Mouse (Mus musculus) large intestine, adult 2 months (tissue): ENCODE data around the gene Rbak. TPM values are rescaled to one million over a fixed set of nuclear protein-coding genes. Genes with fewer than 3 reads are reported as not detected.
"Not testable (repeated sequence)": the region's sequence is repeated elsewhere in the genome, so short reads cannot be mapped to it uniquely, and the experiment has no call there.

Experiments used
- DNase-seq: peaks from one replicate; pipeline ENCODE4 v3.0.0-alpha.2; 2012; ENCODE audit warnings: low read depth, low spot score
- WGBS: fragments of 180-500 bp; shearing (Covaris S2); methylation state at CpG from one replicate; pipeline ENCODE4 v1.1.7; 2018; 5-methylcytosine and 5-hydroxymethylcytosine counted together
- polyA plus RNA-seq: library from polyadenylated mRNA; depleted of rRNA; stranded (reverse); fragments of >200 nt; gene quantifications from 2 replicates; pipeline ENCODE4 v1.2.3, GENCODE M21; 2012; rRNA removed

The Rbak gene
- polyA plus RNA-seq = 2.6 and 3.1 TPM in 2 replicates

DNA sequence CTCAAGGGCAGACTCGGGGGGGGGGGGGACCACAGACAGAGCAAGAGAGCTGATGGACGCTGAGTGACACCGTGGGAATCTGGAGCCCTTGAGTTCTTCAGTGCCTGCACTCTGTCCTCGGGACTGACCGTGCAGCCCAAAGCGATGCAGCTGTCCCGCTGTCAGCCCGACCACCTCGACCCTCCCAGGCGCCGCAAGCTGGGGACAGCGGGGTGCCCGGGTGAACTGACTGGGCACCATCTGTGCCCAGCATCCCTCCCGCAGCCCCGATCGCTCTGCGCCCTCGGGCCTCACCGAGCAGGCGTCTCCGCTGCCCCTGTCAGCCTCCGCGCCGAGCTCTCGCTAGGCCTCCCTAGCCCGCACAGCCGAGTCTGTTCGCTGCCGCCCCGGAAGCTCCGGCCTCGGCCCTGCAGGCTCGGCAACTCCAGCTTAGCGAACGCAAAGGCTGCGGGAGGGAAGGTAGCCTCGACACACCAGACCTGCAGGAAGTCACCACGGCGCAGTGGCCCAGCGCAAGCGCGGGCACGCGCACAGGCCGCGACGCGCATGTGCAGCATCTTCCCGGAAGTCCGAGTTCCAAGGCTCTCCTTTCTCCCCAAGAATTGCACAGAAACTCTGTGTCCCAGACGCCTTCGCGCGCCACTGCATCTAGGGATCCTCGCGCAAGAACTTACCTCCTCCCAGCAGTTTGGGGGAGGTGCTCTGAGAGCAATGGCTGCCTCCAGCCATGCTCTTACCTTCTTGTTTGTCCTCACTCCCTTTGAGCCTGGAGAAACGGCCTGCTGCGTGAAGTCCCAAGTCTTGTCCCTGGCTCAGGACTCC is at the start of gene Rbak, which contains the start of gene Spdye4b:
Rbak (minus strand) TSS at position 521 of the 822 bp plus-strand sequence.
Spdye4b (plus strand) TSS at position 763 of the 822 bp plus-strand sequence.
- peak; percentile 79 for DNase-seq
- whole genome bisulfite sequencing = under 1% methylated on average over 58 of the region's 58 CpGs

DNA sequence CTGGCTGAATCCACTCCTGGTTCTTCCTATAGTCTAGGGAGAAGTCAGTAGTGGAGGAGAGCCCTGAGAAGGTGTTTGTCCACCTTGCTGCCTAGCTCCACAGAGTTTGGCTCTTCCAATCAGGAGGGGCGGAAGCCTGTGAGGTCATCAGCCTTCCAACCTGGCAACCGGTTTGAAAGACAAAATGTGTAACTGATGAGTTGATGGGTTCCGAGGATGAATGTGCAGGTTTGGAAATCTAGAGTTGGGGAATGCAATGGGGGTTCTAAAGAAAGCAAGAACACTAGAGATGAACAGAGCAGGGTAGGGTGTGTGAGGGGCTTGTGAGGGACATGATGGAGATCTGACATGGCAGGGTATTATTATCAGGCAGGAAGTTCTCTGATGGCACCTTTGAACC is 46.2 kb upstream of the Rbak start, which contains the start of gene Spdye4a:
Spdye4a (minus strand) TSS at position 101 of the 400 bp plus-strand sequence.
- no peak for DNase-seq
- WGBS = 87% methylated on average over 3 of the region's 3 CpGs

- 61% methylated on average over 1 of the region's 1 CpGs for WGBS
- DNase-seq = no peak
Measured at GRCm38 (mm10) chr5:143222287-143222686, 41.7 kb upstream of the Rbak start.

- 72% methylated on average over 5 of the region's 5 CpGs for WGBS
- no peak for DNase-seq
Measured at GRCm38 (mm10) chr5:143220996-143221395, 40.4 kb upstream of the Rbak start.

- 22% methylated on average over 2 of the region's 2 CpGs for WGBS
- peak; percentile 18 for DNase-seq
Measured at GRCm38 (mm10) chr5:143213832-143214231, 33.3 kb upstream of the Rbak start.

GRCm38 (mm10) chr5:143205015-143205414 is 24.4 kb upstream of the Rbak start:
- 76% methylated on average over 3 of the region's 3 CpGs for WGBS
- DNase-seq = no peak

DNA sequence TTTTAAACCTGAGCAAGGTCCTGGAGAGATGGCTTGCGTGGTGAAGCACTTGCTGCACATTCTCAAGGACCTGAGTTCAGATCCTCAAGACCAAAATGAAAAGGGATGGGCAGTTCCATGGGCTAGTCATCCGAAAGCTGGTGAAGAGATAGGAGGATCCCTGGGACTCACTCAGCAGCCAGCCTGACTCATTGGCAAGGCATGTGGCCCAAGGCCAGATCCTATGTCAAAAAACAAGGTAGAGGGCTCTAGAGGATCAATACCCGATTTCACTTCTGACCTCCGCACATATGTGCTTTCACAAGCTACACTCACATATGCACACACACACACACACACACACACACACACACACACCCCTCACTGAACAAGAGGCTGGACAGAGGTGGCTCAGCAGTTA is 15.9 kb upstream of the Rbak start:
- no peak for DNase-seq
- WGBS = 70% methylated on average over 4 of the region's 4 CpGs

DNA sequence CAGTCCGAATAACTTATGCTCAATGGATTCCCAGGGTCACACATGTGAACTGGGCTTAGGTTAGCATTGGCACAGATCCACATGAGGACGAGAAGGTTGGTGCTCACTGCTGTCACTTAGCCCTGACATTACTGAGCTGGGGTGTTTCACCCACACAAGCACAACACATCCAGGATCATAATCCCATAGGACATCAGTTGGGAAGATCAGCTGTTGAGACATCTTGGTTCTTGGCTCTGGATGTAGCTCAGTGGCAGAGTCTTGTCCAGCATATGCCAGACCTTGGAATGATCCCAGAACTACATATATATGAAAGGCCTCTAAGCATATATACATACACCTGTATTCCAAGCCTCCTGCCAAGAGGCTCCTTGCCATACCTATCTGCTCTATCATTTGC is 14.6 kb upstream of the Rbak start:
- no peak for DNase-seq
- 68% methylated on average over 2 of the region's 2 CpGs for WGBS

DNA sequence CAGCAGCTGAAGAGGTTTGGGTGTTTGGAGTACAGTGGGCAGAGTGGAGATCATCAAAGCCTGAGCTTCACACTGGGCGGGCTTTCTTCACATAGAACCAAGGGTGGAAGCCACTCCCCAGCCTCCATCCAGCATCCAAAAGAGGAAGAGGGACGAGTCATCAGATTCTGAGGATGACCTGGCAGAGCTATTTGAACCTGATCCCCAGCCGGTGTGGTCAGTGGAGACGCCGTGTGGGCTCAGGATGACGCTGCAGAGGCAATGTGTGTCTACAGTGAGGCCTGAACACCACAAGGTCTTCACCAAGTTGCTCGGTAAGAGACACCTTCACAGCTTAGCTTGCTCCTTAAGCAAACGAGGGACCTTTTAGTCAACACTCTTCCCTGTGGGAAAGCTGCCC is 14.2 kb upstream of the Rbak start:
- DNase-seq = not testable (repeated sequence)
- 53% methylated on average over 8 of the region's 8 CpGs for WGBS

DNA sequence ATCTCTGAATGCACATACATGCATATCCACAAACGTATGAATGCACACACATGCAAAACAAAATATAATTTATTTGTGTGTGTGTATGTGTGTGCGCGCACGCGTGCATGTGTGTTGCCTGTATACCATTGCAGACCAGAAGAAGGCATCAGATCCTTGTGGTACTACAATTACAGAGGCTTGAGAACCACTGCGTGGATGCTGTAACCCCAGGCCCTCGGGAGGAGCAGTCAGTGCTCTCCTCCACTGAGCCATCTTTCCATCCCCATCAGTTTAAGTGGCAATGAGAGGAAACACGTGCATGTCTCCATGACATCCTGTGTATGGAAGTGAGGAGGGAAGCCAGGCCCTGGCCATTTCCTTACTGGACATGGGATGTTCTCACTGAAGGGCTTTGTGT is 12.2 kb upstream of the Rbak start:
- no peak for DNase-seq
- 83% methylated on average over 8 of the region's 8 CpGs for WGBS

- WGBS = 71% methylated on average over 1 of the region's 1 CpGs
- not testable (repeated sequence) for DNase-seq
Measured at GRCm38 (mm10) chr5:143188014-143188413, 7.4 kb upstream of the Rbak start.

GRCm38 (mm10) chr5:143179179-143179578 is 1.4 kb downstream of the Rbak start:
- DNase-seq = no peak
- WGBS = 37% methylated on average over 6 of the region's 6 CpGs

DNA sequence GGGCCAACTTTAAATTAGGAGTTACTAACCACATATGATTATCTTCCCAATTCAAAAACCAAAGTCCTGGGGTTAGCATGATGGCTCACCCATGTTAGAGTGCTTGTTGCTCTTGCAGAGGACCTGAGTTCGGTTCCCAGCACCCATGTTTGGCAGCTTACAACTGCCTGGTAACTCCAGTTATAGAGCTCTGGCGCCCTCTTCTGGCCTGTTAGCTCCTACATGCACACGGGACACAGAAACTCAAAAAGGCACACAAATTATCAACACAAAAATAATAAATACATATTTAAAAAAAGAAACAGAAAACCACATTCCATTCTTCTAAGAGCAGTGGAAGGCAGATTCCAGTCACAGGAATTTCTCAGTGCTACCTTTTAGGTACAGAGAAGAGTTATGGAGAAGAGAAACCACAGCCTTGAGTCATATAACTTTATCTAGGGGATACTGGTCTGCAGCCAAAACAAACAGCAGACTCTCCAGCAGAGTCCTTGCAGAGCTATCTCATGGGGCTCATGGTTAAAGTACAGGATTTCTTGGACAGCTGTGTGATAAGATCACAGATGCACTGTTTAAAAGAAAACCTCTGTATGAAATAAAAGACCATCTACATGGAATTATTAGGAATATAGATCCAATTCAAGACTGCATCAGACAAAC is 2.9 kb downstream of the Rbak start:
- 91% methylated on average over 3 of the region's 3 CpGs for WGBS
- DNase-seq = no peak

GRCm38 (mm10) chr5:143175970-143176369 is 4.6 kb downstream of the Rbak start:
- WGBS = 94% methylated on average over 4 of the region's 4 CpGs
- no peak for DNase-seq

- WGBS = 10% methylated on average over 18 of the region's 18 CpGs
- DNase-seq = peak; percentile 56
Measured at GRCm38 (mm10) chr5:143165508-143166070, 15.0 kb downstream of the Rbak start.

GRCm38 (mm10) chr5:143155534-143155933 is 25.0 kb downstream of the Rbak start:
- no peak for DNase-seq
- 86% methylated on average over 3 of the region's 3 CpGs for WGBS

DNA sequence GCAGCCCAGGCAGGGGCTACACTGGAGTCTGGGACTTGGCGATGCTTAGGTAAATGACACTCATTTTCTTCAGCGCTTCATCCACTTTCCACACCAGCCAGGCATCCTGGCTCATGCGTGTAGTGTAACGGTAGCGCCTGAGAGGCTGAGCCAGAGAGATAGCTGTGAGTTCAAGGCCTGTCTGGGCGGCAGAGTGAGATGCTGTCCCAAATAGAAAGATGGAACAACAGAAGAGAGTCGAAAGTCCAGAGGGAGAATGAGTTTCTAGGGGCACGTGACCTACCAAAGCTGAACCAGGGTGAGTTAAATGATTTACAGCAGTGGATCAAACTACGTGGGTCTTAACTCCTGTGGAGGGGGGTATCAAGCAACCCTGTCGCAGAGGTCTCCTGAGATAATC is 26.8 kb downstream of the Rbak start:
- DNase-seq = no peak
- 86% methylated on average over 10 of the region's 10 CpGs for WGBS

- no peak for DNase-seq
- WGBS = 85% methylated on average over 2 of the region's 2 CpGs
Measured at GRCm38 (mm10) chr5:143150044-143150443, 30.5 kb downstream of the Rbak start.

GRCm38 (mm10) chr5:143149536-143149935 is 31.0 kb downstream of the Rbak start:
- WGBS = 91% methylated on average over 2 of the region's 2 CpGs
- no peak for DNase-seq

DNA sequence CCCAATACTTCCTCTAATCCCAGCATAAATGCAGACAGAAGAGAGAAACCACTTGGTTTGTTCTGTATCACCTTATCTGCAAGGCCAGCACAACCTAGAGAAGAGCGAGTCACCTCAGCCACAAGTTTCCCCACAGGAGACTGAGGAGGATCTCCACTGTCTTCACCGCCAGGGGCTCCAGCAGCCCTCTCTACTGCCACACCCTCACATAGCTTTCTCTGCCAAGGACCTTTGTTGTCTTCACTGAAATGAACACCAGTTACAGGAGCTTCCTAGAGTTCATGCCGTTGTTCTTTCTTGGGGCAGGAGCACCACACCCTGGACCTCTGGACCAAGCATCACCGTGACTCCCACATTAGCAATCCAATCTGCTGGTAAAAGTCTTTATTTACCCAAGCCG is 31.9 kb downstream of the Rbak start:
- 62% methylated on average over 5 of the region's 5 CpGs for WGBS
- no peak for DNase-seq

DNA sequence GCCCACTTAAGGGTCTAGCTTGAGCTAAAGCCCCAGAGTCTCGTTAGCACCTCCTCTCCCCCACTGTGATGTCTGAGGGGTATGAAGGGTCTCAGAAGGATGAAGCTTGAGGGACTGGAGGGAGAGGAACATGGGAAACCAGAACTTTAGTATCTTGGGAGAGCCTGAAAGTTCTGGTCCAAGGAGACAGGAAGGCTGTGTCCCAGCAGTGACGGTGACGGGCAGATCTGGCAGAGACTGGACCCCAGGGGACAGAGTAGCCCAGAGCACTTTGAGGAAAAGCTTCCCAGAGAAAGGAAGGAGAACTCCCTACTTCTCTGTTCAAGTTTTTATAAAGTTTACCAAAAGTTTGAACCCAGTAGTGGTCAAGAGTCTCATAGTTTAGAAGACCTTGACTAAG is 33.1 kb downstream of the Rbak start, which contains the start of gene Olfr718-ps1:
Olfr718-ps1 (minus strand) TSS at position 101 of the 400 bp plus-strand sequence.
- 67% methylated on average over 3 of the region's 3 CpGs for WGBS
- no peak for DNase-seq
